Mouse (Mus musculus) lung, adult 2 months (tissue): ENCODE data around the gene Clic1.

ENCODE experiments used
- CTCF ChIP-seq: fragments of 200-500 bp; IDR thresholded peaks from 2 replicates; pipeline ENCODE4 v1.5.1; 2011; ENCODE audit warnings: mild to moderate bottlenecking, low read length, control low read depth; ENCODE audit not compliant: insufficient read depth
- POLR2A ChIP-seq: fragments of 200-500 bp; IDR thresholded peaks from 2 replicates; pipeline ENCODE4 v1.6.1; 2011; ENCODE audit warnings: low read depth, mild to moderate bottlenecking, control low read depth, low read length, borderline replicate concordance; ENCODE audit errors: extremely low read depth

DNA sequence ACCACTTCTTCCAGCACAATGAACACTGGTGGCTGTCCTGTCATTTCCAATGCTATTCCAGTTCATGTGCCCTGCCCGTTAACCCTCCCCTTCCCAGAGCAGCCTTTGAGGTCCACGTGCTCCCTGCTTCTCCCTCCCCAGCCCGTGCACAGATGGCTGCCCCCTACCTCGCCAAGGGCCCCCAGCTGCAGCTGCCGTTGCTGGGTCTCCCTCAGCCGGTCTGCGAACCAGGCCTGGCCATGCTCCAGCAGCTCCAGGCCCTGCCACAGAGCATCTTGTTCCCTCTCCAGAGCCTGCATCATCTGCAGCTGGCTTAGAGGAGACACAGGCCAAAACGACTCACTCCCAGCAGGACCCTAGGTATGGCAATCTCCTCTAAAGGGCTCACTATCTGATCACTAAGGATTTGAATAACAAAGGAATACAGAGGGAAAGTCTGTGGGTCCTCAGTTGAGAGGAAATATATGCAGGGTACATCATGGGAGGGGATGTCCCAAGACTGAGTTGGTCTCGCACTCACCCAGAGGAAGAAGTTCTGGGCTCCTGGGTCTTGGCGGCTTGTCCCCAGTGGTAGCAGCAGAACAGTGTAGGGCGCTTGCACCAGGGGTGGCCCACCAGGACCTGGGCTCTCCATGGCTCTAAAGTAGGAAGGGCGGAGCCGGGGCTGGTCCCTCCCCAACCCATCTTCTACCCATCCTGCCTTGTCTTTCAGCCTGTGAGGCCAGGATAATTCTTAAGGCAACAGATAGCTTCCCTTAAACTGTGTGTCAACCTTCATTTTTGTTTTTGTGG is 22.3 kb upstream of the Clic1 start, which contains the start of gene Sapcd1:
- TF ChIP-seq POLR2A (no peak), CTCF (no peak)
